Mouse (Mus musculus): Measurements from ENCODE around the gene Ltv1. TPM values are rescaled to one million over a fixed set of nuclear protein-coding genes. Genes with fewer than 3 reads are reported as not detected.

The Ltv1 gene
- polyA plus RNA-seq (2014; fragmentation: Nextera tagmentation; extraction: Ambion mirVana), result 37.3 and 38.8 TPM in 2 replicates

DNA sequence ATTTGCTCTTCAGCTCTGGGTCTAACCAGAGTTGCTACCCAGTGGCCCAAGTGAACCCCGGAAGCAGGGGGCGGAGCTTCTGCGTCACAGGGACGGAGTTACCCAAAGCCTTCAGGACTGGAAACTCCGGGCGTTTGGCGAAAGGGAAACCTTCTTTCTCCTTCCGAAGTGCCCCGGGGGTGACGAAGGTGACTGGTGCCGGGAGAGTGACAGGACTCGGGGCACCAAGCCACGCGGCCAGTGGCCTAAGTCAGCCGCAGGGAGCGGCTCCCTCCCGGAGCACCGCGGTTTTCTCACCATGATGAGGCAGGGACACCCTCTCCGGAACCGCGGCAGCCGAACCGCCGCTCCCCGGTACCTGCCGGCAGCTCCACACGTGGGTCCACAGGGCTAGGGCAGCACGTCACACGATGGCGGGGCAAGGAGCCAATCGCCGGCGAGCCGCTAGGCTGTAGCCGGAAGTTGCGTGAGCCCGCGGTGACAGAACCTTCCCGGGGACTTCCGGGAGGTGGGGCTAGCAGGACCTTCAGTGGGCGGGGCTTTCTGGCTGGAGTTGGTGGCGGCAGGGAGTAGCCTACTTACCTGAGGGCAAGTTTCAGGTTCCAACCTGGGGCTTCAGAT, at the start of gene Ltv1:
Ltv1 (minus strand) TSS at position 438 of the 621 bp plus-strand sequence.
- H3K4me2 ChIP-seq (ENCODE audit: low read length), result peak within 1 kb of the TSS; percentile 62
- peak within 1 kb of the TSS; percentile 77 for H3K9ac ChIP-seq (ENCODE audit: low read length)
- ATAC-seq (peak; percentile 100), DNase-seq (ENCODE audit: low spot score) (peak; percentile 98)
- H3K9me3 ChIP-seq (replicated peaks; ENCODE audit: control insufficient read depth, low read length), result no peaks in the 10 kb centered on the region
- no peaks in the 10 kb centered on the region for H3K27me3 ChIP-seq (replicated peaks; ENCODE audit: control insufficient read depth, insufficient read depth, low read length)
- peak within 1 kb of the TSS; percentile 44; the same call in 1 of the 2 replicates for H3K27ac ChIP-seq (ENCODE audit: low read depth, low read length)
- peaks cover 20% of the 10 kb centered on the region for H3K36me3 ChIP-seq (ENCODE audit: control insufficient read depth, insufficient read depth, low read length)
- peak within 1 kb of the TSS; percentile 91 for H3K4me3 ChIP-seq (ENCODE audit: low read depth, low read length)
- H3K4me1 ChIP-seq (ENCODE audit: control insufficient read depth, insufficient read depth, low read length), result 0 out of 2 replicates have a peak, but pooled peaks cover 2% of the 10 kb centered on the region
- WGBS, result under 1% methylated on average over 43 of the region's 43 CpGs

DNA sequence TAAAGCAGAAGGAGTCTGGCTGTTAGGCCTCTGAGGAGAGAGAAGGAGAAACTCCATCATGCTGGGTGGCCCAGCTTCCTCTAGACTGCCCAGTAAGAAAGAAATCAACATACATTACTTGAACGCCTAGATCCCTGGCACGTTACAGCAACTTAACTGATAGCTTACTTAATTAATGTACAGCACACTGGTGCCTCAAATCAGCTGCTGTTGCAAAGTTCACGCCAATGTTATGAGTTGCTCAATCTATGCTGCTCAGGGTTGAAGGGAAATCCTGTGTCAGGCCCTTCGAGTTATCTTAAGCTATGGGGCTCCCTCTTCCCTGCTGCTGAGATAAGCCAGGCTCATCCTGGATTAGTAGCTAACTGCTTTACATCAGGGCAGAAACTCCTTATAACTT, 47.5 kb upstream of the Ltv1 start:
- H3K9me3 ChIP-seq (replicated peaks; ENCODE audit: control insufficient read depth, low read length), result no peaks in the 10 kb centered on the region
- no peak overlapping the region for H3K27ac ChIP-seq (ENCODE audit: low read depth, low read length)
- H3K27me3 ChIP-seq (replicated peaks; ENCODE audit: control insufficient read depth, insufficient read depth, low read length), result no peaks in the 10 kb centered on the region
- no peak overlapping the region for H3K4me2 ChIP-seq (ENCODE audit: low read length)
- 78% methylated on average over 4 of the region's 4 CpGs for WGBS
- H3K4me3 ChIP-seq (ENCODE audit: low read depth, low read length), result no peak overlapping the region
- ATAC-seq (no peak), DNase-seq (ENCODE audit: low spot score) (no peak)
- no peaks in the 10 kb centered on the region for H3K36me3 ChIP-seq (ENCODE audit: control insufficient read depth, insufficient read depth, low read length)
- H3K4me1 ChIP-seq (ENCODE audit: control insufficient read depth, insufficient read depth, low read length), result no peaks in the 10 kb centered on the region
- no peak overlapping the region for H3K9ac ChIP-seq (ENCODE audit: low read length)

DNA sequence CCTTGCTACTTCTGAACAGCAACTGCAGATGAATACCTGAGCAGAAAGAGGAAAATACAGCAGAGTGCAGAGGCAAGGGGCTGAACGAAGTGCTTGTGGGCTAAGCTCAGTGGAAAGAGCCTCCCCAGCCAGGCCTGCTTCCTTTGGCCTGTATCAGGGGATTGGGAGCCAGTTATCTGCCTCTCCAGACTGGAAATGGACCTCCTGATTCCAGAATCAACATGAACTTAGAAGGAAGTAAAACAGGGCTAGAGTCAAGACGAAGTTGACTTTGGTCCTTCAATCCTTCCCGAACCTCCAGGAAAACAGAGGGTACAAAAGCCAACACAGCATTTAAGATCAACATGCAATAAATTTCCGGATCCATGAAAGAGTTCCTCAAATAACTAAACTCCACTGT, 45.2 kb upstream of the Ltv1 start:
- Histone ChIP-seq H3K27ac (ENCODE audit: low read depth, low read length) (no peak overlapping the region), H3K9me3 (replicated peaks; ENCODE audit: control insufficient read depth, low read length) (no peaks in the 10 kb centered on the region), H3K4me1 (ENCODE audit: control insufficient read depth, insufficient read depth, low read length) (no peaks in the 10 kb centered on the region), H3K9ac (ENCODE audit: low read length) (no peak overlapping the region), H3K4me3 (ENCODE audit: low read depth, low read length) (no peak overlapping the region), H3K27me3 (replicated peaks; ENCODE audit: control insufficient read depth, insufficient read depth, low read length) (no peaks in the 10 kb centered on the region), H3K36me3 (ENCODE audit: control insufficient read depth, insufficient read depth, low read length) (no peaks in the 10 kb centered on the region), H3K4me2 (ENCODE audit: low read length) (no peak overlapping the region)
- no peak for DNase-seq (ENCODE audit: low spot score)
- no peak for ATAC-seq
- 95% methylated on average over 4 of the region's 4 CpGs for WGBS

DNA sequence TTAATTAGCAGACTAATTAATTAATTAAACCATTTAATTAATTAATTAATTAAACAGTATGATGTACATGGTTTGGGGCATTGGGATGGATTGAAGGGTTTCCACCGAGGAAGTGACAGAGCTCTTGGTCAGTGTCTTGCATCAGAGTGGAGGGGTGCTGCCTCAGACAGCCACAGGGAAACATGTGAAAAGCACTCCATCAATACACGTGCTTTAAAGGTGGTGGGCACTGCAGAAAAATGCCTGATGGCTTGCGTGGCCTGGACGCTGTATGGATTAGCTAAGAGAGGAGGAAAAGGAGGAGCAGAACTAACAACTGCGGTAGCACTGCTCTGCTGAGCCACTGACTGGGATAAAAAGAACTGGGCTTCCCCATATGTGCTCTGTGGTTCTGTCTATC, 43.9 kb upstream of the Ltv1 start:
- no peaks in the 10 kb centered on the region for H3K4me1 ChIP-seq (ENCODE audit: control insufficient read depth, insufficient read depth, low read length)
- ATAC-seq (no peak), DNase-seq (ENCODE audit: low spot score) (no peak)
- WGBS, result 75% methylated on average over 5 of the region's 5 CpGs
- H3K36me3 ChIP-seq (ENCODE audit: control insufficient read depth, insufficient read depth, low read length), result no peaks in the 10 kb centered on the region
- no peak overlapping the region for H3K4me3 ChIP-seq (ENCODE audit: low read depth, low read length)
- H3K27ac ChIP-seq (ENCODE audit: low read depth, low read length), result no peak overlapping the region
- H3K9ac ChIP-seq (ENCODE audit: low read length), result no peak overlapping the region
- H3K27me3 ChIP-seq (replicated peaks; ENCODE audit: control insufficient read depth, insufficient read depth, low read length), result no peaks in the 10 kb centered on the region
- H3K9me3 ChIP-seq (replicated peaks; ENCODE audit: control insufficient read depth, low read length), result no peaks in the 10 kb centered on the region
- H3K4me2 ChIP-seq (ENCODE audit: low read length), result no peak overlapping the region

DNA sequence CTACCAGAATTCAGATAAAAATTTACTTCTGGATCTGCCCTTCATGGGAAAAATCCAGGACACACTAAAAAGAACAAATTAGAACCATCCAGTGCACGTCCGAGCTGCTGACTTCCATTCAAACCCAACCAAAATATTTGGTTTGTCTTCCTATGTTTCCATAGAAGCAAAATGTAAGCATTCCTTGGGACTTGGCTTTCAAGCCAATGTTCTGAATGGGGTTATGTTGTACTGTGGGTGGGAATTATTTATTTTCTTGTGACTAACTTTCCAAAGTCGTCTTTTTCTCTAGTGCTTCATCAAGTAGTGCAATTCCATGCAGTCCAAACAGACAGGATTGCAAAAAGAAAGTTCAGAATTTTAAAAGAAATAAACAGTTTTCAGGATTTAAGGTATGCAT, 41.5 kb upstream of the Ltv1 start:
- H3K27ac ChIP-seq (ENCODE audit: low read depth, low read length), result no peak overlapping the region

DNA sequence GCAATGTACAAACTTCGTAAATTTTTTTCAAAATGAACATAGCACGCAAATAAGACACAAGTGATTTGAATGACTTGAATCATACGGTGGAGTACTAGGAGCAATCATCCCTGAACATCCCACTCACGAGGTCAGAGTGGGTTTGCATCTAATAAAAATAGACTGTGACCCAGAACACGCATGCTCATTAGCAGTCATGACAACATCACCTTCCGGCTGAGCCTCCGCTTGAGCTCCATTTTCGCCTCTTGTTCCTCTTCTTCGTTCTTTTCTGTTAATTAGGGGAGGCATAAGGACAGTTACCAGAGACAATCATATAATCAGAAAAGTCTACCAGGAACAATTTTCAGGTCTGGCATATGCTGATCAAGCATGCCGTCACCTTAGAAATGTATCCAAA, 41.0 kb upstream of the Ltv1 start:
- Histone ChIP-seq H3K4me1 (ENCODE audit: control insufficient read depth, insufficient read depth, low read length) (no peaks in the 10 kb centered on the region), H3K27me3 (replicated peaks; ENCODE audit: control insufficient read depth, insufficient read depth, low read length) (no peaks in the 10 kb centered on the region), H3K4me2 (ENCODE audit: low read length) (no peak overlapping the region), H3K36me3 (ENCODE audit: control insufficient read depth, insufficient read depth, low read length) (no peaks in the 10 kb centered on the region), H3K9ac (ENCODE audit: low read length) (no peak overlapping the region), H3K27ac (ENCODE audit: low read depth, low read length) (no peak overlapping the region), H3K4me3 (ENCODE audit: low read depth, low read length) (no peak overlapping the region), H3K9me3 (replicated peaks; ENCODE audit: control insufficient read depth, low read length) (no peaks in the 10 kb centered on the region)
- DNase-seq (ENCODE audit: low spot score) (no peak), ATAC-seq (no peak)
- WGBS, result 76% methylated on average over 10 of the region's 10 CpGs

More for the DNA sequence above, 41.5 kb upstream of the Ltv1 start:
- H3K9me3 ChIP-seq (replicated peaks; ENCODE audit: control insufficient read depth, low read length), result no peaks in the 10 kb centered on the region
- no peak overlapping the region for H3K9ac ChIP-seq (ENCODE audit: low read length)
- no peaks in the 10 kb centered on the region for H3K36me3 ChIP-seq (ENCODE audit: control insufficient read depth, insufficient read depth, low read length)
- DNase-seq (ENCODE audit: low spot score) (no peak), ATAC-seq (no peak)
- H3K4me3 ChIP-seq (ENCODE audit: low read depth, low read length), result no peak overlapping the region
- H3K4me2 ChIP-seq (ENCODE audit: low read length), result no peak overlapping the region
- H3K27me3 ChIP-seq (replicated peaks; ENCODE audit: control insufficient read depth, insufficient read depth, low read length), result no peaks in the 10 kb centered on the region
- 80% methylated on average over 3 of the region's 3 CpGs for WGBS
- no peaks in the 10 kb centered on the region for H3K4me1 ChIP-seq (ENCODE audit: control insufficient read depth, insufficient read depth, low read length)

DNA sequence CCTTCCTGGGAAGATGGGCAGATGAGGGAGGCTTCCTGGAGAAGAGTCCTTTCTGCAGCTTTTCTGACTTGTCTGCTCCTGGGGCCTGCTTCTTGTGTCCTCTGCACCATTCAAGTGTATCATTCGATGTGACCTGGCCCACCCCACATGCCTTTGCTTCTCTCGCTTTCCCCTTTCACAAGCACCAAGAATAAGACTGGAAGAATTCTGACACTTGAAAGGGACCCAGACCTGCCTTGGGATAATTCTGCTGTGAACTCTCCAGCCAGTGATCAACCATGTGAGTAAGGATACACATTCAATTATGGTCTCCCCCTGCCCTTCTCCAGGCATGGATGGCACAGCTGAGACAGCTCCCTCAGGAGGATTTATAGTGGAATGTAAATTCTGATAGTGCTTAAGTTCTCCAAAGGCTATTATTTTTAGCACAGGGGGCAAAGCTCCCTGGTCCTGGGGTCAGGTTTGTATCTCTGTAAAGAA, 40.2 kb upstream of the Ltv1 start:
- Histone ChIP-seq H3K9ac (ENCODE audit: low read length) (no peak overlapping the region), H3K4me2 (ENCODE audit: low read length) (no peak overlapping the region), H3K27me3 (replicated peaks; ENCODE audit: control insufficient read depth, insufficient read depth, low read length) (no peaks in the 10 kb centered on the region), H3K27ac (ENCODE audit: low read depth, low read length) (no peak overlapping the region), H3K9me3 (replicated peaks; ENCODE audit: control insufficient read depth, low read length) (no peaks in the 10 kb centered on the region), H3K4me1 (ENCODE audit: control insufficient read depth, insufficient read depth, low read length) (no peaks in the 10 kb centered on the region), H3K4me3 (ENCODE audit: low read depth, low read length) (no peak overlapping the region), H3K36me3 (ENCODE audit: control insufficient read depth, insufficient read depth, low read length) (no peaks in the 10 kb centered on the region)
- WGBS, result 60% methylated on average over 2 of the region's 2 CpGs
- DNase-seq (ENCODE audit: low spot score) (no peak), ATAC-seq (no peak)

DNA sequence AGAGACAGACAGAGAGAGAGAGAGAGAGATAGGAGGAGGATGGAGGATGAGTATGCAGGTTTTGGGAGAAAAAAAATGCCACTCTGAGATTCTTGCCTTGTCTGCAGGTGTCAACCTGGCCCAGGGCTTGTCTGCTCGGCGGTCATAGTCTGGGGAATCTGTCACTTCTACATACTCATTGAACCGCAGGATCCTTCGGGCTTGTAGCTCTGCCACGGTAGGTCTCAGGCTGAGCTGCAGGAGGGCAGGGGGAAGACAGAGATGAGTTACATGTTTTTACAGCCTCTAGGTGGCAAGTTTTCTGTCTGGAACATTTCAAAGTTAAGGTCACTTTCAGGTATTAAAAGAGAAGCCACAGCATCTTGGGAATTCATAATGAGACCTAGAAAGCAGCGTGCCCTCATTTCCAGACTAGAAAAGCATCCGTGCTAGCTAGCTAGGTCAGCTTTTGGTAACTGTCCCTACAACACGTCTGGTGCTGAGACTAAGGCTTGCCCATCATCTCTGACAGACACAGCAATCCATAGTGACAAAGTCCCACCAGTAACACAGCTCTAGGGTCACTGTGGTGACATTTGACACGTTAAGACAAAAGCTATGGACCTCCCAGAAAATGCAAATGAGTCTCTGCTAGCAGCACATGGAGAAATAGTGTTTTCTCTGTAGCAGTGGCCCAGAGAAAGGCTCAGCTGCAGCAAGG, 39.6 kb upstream of the Ltv1 start:
- WGBS, result 62% methylated on average over 9 of the region's 9 CpGs
- no peaks in the 10 kb centered on the region for H3K4me1 ChIP-seq (ENCODE audit: control insufficient read depth, insufficient read depth, low read length)
- H3K27me3 ChIP-seq (replicated peaks; ENCODE audit: control insufficient read depth, insufficient read depth, low read length), result no peaks in the 10 kb centered on the region
- H3K4me3 ChIP-seq (ENCODE audit: low read depth, low read length), result no peak overlapping the region
- no peak overlapping the region for H3K9ac ChIP-seq (ENCODE audit: low read length)
- H3K27ac ChIP-seq (ENCODE audit: low read depth, low read length), result no peak overlapping the region
- no peaks in the 10 kb centered on the region; the same call in 1 of the 2 replicates for H3K36me3 ChIP-seq (ENCODE audit: control insufficient read depth, insufficient read depth, low read length)
- DNase-seq (ENCODE audit: low spot score) (no peak), ATAC-seq (no peak)
- no peak overlapping the region for H3K4me2 ChIP-seq (ENCODE audit: low read length)
- H3K9me3 ChIP-seq (replicated peaks; ENCODE audit: control insufficient read depth, low read length), result no peaks in the 10 kb centered on the region

DNA sequence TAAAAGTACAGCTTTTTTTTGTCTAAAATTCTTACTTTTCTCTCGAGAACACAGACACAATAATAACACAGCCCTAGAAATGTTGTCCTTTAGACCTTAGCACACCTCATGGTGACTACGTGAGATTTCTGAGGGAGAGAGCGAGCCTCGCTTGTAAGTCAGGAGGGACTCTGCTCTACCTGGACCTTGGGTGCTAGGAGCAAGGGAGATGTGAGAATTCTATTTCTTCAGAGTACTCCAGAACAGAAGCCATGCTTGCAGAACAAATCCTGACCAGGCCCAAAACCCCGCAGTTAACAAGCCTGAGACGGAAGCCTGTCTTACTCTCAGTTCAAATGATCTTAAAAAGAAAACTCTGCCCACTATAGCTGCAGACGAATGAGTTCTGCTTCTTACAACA, 37.7 kb upstream of the Ltv1 start:
- H3K4me3 ChIP-seq (ENCODE audit: low read depth, low read length), result no peak overlapping the region
- 91% methylated on average over 7 of the region's 7 CpGs for WGBS
- DNase-seq (ENCODE audit: low spot score), result no peak
- H3K27me3 ChIP-seq (replicated peaks; ENCODE audit: control insufficient read depth, insufficient read depth, low read length), result no peaks in the 10 kb centered on the region
- no peak for ATAC-seq
- H3K4me2 ChIP-seq (ENCODE audit: low read length), result no peak overlapping the region
- H3K36me3 ChIP-seq (ENCODE audit: control insufficient read depth, insufficient read depth, low read length), result no peaks in the 10 kb centered on the region; the same call in 1 of the 2 replicates
- H3K9me3 ChIP-seq (replicated peaks; ENCODE audit: control insufficient read depth, low read length), result no peaks in the 10 kb centered on the region
- no peak overlapping the region for H3K27ac ChIP-seq (ENCODE audit: low read depth, low read length)
- H3K9ac ChIP-seq (ENCODE audit: low read length), result no peak overlapping the region
- no peaks in the 10 kb centered on the region for H3K4me1 ChIP-seq (ENCODE audit: control insufficient read depth, insufficient read depth, low read length)

All from forebrain, embryonic 14.5 days (tissue).